Mouse (Mus musculus) 3134 (cell line): ENCODE data around the gene Alad.

Experiments
- DNase-seq: peaks from one replicate; pipeline ENCODE4 v3.0.0-alpha.2; 2011; ENCODE audit warnings: low spot score; ENCODE audit not compliant: insufficient read length; ENCODE audit errors: extremely low read depth

The Alad gene

DNA sequence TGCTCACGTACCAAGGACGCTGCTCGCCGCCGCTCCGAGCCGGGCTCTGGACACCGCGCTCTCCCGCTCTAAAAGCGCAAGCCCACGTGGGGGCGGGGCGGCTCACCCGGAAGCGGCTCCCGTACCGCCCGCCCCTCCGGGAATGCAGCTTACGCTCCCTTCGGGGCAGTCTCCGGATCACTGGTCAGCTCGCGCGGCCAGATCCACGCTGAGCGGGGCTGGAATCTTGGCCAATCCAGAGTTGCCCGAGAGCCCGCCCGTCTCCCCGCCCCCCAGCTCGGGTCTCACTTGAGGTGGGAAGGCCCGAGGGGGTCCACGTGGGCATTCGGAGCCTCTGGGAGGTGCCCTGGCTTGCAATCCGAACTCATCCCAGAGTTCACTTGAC is at the start of gene Alad:
Gene Alad (minus strand): TSS at position 70 of the 385 bp plus-strand sequence.
- peak; percentile 100 for DNase-seq

DNA sequence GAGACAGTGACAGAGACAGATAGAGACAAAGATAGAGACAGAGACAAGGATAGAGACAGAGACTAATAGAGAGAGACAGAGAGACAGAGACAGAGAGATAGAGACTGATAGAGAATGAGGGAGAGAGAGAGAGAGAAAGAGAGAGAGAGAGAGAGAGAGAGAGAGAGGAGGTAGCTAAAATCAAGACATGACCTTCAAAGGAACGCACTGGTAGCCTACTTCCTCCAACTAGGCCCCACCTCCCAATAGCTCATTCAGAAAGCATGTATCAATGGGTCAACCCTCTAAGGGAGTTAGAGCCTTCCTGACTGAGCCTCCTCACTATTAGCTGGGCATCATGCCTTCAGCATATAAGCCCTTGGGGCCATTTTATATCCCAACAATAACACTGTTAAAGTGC is 48.6 kb upstream of the Alad start:
- DNase-seq = no peak

DNA sequence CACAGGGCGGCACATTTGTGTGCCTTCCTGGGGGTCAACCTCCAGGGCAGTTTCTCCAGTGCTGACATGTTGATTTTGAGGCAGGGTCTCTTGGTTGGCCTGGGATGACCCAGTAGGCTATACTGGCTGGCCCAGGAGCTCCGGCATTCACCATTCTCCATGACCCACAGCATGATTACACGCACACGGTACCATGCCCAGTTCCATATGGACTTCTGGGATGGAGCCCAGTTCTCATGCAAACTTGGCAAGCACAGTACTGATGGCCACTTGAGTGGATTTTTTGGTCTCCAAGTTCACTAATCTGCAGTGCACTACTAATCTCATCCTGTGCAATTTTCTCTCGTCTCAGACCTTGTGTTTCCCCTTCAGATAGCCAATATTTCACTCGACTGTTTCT is 48.0 kb upstream of the Alad start:
- DNase-seq = no peak

DNA sequence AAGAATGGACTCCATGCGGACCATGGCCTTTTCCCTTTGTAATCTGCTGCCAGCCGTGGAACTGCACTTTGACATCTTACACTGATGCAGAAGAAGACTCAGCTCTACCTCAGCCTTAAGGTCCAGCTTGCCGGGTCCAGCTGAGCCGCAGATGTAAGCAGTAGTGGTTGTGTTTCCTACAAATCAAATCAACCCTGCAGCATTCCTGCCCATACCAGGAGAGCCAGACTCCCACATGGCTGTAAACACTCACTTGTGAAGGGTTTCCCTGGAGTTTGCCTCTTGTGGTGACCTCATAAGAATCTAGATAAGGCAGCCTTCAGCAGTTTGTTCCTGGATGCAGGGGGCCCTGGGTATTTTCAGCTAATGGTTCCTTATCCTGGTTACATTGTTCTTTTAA is 46.8 kb upstream of the Alad start:
- no peak for DNase-seq

DNA sequence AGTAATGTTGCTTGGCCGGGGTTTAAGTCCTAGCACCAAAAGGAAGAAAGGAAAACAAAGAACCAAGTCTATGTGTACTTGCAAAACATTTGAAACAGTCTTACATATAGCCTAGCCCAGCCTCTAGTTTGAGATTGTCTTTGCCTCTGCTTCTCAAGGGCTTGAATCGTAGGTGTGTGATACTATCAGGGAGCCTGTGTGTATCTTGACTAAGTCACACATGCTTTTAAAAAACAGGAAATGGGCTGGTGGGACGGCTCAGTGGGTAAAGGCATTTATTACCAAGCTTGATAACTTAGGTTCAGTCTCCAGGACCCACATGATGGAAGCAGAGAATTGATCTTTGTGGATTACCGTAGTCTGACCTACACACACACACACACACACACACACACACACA is 42.3 kb upstream of the Alad start:
- DNase-seq = no peak

DNA sequence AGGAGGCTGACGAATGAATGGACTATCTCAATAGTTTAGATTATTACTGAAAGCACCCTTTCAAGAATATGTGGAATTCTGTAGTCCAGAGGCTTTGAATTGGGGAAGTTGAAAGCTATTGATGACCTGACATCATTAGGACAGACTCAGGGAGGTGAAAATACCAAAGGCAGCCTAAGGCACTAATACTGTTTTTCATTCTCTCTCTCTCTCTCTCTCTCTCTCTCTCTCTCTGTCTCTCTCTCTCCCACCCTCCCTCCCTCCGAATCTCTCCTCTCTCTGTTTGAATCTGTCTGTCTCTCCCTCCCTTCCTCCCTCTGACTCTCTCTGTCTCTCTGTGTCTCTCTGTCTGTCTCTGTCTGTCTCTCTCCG is 41.9 kb upstream of the Alad start:
- no peak for DNase-seq

DNA sequence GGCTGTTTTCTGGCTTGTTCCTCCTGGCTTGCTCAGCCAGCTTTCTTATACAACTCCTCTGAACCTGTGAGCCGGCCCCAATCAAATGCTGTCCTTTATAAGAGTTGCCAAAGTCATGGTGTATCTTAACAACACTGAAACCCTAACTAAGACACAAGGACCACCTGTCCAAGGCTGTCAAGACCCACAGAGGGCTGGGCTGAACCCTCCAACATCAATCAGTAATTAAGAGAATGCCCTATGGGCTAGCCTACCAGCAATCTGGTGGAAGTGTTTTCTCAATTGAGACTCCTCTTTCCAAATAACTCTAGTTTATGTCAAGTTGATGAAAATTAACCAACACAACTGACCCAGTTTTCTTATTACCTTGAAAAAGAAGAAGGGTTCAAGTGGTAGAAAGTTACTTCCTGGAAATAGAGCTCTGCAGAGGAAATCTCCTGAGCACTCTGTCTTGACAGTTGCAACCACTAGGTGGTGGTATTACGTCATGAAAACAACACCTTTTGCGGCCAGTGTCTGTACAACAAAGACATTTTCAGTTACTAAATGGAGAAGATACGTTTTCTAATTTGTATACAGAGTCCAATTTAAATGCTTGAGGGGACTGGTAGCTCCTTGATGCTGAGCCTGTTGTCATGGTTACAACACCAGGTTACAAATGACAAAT is 41.4 kb upstream of the Alad start:
- DNase-seq = peak; percentile 29

DNA sequence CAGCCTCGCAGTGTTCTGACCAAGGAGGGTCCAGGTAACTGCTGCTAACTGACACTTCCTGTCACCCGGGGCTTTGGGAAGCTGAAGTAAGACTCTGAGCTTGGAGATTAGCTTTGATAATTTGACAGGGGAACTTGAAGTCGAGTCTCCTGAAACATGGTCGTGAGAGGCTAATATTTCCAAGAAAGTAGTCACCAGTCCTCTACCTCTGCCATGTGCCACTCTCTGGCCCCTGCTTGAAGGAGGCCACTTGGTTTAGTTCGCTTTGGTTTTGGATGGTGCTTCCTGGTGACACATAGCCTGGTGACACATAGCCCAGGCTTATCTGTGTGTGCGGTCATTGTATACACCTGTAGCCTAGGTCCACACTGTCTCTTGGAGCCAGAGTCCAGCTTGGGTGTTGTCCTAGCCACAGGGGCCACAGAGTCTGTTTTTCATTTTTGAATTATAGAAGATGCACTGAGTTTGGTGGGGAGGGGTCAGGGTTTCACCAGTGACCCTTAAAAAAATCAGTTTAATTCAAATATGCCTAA is 40.1 kb upstream of the Alad start, which contains the start of gene Rgs3:
Gene Rgs3 (plus strand): TSS at position 51 of the 533 bp plus-strand sequence.
- DNase-seq = no peak

DNA sequence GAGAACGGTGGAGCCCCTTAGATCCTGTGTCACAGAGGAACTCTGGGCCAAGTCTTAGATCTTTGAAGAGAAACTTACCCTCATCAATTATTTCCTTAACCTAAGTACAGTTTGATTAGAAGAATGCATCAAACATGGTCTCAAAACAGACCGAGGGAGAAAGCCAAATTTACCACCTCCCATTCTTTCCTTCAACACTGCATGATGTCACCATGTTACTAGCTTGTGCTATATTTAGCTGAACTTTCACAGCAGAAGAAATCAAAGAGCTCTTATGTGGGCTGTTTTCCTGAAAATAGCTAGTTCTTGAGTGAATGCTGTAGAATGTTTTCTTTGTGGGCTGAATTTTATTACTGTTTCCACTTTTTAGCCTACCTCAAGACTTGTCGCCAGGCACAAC is 37.7 kb upstream of the Alad start:
- no peak for DNase-seq

DNA sequence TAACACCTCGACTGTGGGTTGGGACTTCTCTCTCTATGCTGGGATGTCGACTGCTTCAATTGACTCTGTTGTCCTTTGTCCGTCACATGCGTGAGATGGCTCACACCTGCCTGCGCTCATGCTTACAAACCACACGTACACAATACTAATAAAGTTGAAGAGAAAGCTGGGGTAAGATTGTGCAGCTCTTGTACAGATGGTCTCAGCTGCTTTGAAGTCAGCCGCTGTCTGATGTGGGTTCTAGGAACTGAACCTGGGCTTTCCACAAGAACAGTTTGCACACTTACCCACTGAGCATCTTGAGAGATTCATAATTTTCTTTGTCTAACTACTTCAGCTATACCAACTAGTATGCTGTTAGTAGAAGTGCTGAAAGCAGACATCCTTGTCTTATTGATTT is 32.2 kb upstream of the Alad start:
- DNase-seq = no peak

DNA sequence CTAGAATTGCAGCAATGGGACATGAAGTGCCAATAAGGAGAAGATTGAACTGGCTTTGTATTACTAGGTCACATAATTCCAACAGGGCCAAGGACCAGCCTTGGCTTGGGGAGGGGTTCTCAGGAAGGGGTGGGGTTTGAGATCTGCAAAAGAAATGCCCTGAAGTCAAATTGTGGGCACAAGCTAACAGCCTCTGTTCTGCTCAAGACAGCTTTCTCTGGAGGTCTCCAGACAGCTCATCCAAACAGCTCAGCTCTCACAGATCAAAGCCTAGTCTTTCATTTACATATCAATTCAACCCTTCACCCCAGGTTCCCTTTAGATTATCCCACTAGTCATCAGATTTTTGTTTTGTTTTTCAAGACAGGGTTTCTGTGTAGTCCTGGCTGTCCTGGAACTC is 25.1 kb upstream of the Alad start:
- no peak for DNase-seq

DNA sequence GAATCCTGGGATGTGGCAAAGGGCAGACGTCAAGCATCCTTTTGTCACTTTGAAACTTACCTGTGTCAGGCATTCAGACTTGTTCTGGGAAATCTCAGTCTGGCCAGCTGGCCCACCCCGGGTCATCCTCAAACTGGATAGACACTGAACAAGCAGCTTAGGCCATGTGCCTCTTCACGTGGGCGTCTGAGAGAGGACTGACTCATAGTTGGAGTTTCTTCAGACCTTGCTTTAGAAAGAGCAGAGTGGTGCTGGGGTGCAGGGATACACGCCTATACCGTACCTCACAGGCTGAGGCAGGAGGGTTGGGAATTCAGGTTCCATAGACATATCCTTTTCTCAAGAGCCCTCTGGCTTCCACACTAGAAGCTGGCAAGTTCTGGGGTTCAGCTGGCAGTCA is 24.1 kb upstream of the Alad start:
- no peak for DNase-seq

DNA sequence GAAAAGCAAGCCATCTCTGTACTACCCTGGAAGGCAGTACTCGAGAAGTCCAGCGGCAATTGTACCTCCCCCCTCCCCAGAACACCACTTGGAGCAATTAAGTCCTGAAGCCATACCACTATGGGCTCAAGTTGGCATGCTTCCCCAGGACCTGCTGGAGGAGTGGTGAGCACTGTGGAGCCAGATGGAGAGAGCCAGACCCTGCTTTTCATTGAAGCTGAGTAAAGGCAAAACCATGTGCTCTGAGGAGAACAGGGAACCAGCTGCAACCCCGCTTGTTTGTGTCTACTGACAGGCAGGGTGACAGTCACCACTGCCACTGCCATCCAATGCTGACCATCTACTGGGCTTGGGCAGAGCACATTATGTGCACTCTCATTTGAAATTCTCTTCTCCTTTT is 22.1 kb upstream of the Alad start:
- DNase-seq = no peak

DNA sequence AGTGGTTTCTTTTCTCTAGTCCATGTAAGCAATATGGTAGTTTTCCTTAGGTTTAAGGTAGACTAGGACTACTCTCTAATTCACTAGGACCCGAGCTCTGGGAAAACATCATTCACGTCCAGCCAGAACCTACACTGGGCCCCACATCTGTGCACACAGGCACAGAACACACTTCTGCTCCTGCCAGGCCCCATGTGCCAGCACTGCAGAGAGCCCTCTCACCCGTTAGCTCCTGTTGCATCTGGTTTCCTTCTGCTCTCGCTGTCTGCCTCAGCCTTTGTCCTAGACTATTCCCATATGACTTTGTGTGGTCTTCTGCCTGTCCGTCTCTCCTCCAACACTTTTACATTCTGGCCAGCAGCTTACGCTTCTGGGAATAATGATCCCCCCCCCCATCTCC is 14.0 kb upstream of the Alad start:
- DNase-seq = no peak

DNA sequence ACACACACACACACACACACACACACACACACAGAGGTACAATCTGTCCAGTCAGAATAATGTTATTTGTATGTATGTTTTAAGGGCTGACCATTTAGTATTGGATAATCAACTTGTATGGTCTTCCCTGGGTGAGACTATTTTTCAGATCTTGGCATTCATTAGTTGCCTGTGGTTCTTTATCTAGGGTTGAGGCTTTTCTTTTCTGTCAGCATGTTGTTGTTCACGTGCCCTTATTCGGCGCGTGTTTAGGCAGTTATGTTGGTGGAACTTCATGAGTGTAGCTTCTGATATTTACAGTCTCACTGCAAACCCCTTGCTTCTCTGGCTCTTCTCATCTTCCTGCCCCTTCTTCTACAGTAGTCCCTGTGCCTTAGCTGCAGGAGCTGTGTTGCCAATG is 7.9 kb upstream of the Alad start:
- no peak for DNase-seq

DNA sequence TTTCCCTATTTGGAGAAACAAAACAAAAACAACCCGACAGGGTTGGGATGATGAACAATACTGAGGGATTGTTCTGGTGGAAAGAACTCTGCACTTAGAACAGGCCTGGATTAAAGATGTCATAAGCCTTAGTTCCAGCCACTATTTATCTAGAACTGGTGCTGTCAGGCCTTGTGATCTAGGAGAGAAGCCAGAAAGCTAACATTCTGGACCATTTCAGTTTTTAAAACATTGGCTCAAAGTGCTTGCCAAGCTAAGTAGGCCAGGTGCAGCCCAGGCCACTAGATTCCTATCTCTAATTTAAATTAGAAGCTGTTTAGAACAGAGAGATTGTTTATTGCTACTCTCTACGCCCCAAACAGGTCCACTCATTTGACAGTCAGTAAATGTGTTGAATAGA is 6.5 kb upstream of the Alad start:
- DNase-seq = no peak

DNA sequence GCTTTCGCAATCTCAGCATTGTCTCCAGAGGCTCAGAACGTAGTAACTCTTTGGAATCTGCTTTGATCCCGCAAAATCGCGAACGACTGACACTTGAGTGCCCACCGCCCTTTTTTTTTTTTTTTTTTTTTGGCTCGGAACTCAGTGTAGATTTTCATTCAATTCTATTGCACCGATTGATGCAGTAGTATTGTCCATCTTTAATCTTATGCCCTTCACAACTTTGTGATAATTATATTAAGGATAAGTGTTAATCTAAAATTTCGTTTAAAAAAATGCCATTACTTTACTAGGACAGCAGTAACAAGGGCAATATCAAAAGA is 5.7 kb upstream of the Alad start:
- no peak for DNase-seq

DNA sequence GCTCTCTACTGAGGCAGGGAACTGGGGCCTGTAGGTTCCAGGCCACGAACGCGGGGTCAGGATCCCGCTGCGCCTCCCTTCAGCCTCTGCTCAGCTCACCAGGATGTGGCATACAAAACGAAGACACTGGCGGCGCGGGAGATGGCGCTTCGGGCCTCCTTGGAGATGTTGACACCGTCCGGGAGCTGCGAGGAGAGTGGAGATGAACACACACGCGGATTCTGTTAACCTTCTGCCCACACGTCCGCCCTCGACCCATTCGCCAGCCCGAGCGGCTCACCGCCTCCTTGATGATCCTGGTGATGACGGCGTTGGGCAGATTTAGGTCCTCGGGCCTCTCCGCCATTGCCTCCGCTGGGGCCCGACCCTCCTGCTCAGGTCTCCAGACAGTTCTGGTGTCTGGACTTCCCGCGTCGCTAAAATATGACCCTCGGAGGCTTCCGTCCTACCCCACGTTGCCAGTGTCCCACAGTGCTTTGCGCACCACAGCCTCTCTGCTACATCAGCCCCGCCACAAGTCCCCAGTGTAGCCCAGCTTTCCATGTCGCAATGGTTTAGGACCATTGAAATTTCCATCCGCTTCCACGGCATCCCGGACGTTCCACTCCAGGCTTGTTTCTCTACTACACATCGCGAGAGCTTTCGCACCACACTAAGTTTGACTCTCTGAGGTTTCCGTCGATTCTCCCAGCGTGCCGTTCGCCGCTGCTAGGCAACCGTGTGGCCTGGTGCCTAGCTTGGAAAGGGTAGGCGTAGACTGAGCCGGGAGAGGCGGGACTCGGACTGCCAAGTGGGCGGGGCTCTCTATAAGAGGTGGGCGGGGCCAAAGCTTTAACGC is 5.2 kb upstream of the Alad start, which contains the start of the genes Pole3 and 4933430I17Rik:
Gene Pole3 (minus strand): TSS at position 418 of the 838 bp plus-strand sequence.
Gene 4933430I17Rik (plus strand): TSS at position 719 of the 838 bp plus-strand sequence.
- peak; percentile 95 for DNase-seq

DNA sequence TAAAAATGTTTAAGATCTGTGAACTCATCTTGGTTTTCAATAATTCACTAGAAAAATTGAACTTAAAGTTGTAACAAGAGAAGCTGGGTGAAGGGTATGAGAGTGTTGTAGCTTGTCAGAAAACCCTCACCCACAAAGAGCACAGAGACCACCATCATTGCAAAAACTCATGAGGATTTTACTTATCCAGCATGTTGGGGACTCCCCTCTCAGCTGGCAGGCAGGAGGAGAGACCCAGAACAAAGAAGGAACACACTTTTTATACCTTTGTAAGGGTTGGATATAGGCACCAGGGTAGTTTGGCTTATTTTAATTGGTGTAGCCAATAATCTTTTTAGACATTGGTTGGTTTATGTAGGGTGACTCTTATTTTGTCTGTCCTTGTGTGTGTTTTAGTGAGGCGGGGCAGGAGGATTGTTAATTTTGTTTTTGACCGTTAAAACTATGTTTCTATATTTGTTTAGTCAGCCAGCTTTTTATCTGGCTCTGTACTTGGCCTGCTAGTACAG is 1.2 kb upstream of the Alad start:
- DNase-seq = no peak

DNA sequence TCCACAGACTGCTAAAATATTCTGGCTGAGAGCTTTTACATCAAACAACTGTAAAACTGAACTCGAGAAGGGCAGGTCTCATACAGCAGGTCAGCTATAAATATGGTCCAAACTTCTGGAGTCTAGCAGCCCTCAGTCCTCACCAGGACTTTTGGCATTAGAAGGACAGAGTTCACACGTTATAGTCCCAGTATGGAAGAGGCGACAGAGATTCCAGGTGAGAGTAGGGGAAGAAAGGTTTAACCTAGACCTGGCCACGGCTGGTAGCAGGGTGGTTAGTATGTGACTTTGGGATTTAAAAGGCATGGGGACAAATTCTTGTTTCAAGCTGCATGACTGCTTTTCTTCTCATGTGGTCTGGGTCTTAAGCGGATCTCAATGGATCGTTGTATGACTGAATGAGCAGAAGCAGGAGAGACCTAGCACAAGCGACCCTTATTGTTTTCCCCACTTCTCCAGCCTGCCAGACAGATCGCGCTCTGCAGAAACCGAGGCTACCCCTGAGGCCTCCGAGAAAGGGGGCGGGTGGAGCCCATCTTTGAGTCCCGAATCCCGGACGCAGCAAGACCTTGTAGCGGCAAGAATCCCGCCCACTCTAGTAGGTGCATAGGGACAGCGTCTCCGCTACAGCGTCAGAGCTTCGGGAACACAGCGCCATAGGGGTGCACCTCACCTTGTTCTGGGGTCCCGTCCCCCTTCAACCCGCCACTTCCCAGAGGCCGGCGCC is 433 bp downstream of the Alad start:
- no peak for DNase-seq

DNA sequence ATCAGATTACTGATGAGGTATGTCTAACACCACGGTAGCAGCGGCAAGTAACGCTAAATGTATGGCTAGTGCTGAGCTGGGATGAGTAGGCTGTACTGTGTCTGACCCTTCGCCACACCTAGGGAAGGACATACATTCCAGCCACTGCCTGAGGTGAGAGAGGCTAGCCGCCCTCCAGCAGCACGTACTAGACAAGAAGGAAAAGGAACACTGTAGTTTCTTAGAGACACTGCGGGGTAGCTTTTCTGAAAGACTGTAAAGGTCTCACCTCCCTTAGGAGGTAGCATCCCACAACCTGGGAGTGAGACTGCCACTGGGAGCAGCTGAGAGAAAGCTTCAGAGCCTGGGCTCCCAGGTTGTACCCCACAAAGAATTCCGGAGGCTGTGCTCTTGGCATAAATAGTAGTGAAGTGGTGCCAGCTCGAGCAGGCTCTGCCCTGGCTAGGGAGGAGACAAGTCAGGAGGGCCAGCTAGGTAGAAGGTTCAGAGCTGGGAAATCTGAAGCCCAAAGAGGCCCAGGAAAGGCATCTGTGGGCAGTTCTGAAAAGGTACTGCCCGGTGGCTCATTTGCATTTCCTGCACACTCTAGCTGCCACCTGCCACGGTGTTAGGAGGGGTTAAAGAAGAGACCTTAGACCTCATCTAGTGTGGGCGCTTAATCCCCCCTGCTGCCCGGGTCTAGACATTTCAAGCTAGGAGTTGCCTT is 1.1 kb downstream of the Alad start:
- no peak for DNase-seq
